Mouse (Mus musculus) olfactory bulb, adult 2 months (tissue): Measurements from ENCODE around the gene Grk3.

ENCODE experiments used
- CTCF ChIP-seq: fragments of 200-500 bp; IDR thresholded peaks from 2 replicates; pipeline ENCODE4 v1.5.1; 2012; ENCODE audit warnings: low read depth, mild to moderate bottlenecking, low read length, moderate library complexity; ENCODE audit not compliant: insufficient read depth
- POLR2A ChIP-seq: fragments of 200-500 bp; IDR thresholded peaks from 2 replicates; pipeline ENCODE4 v1.6.1; 2012; ENCODE audit warnings: mild to moderate bottlenecking, low read depth, low read length, moderate library complexity; ENCODE audit not compliant: insufficient read depth

GRCm38 (mm10) chr5:113011926-113012325 is 3.7 kb downstream of the Grk3 start:
- TF ChIP-seq CTCF (no peak), POLR2A (no peak)
